Mouse (Mus musculus) C2C12 (cell line): ENCODE results near the gene Zfp329. TPM values are rescaled to one million over a fixed set of nuclear protein-coding genes. Genes with fewer than 3 reads are reported as not detected.

ENCODE experiments used
- H3K27me3 ChIP-seq: one replicate; pipeline ENCODE4 v1.6.1; 2011; ENCODE audit not compliant: control insufficient read depth, insufficient read depth, insufficient read length
- H3K36me3 ChIP-seq: one replicate; pipeline ENCODE4 v1.6.1; 2011; ENCODE audit not compliant: control insufficient read depth, insufficient read depth
- H3K4me3 ChIP-seq: one replicate; pipeline ENCODE4 v1.5.1; 2011; ENCODE audit warnings: mild to moderate bottlenecking, control low read depth; ENCODE audit not compliant: poor library complexity, insufficient read depth, severe bottlenecking
- H3K79me2 ChIP-seq: one replicate; pipeline ENCODE4 v1.6.1; 2011; ENCODE audit not compliant: control insufficient read depth, insufficient read depth
- H3K79me3 ChIP-seq: one replicate; pipeline ENCODE4 v1.6.1; 2011; ENCODE audit warnings: low read depth, control low read depth
- H3ac ChIP-seq: one replicate; pipeline ENCODE3; 2011; ENCODE audit warnings: low read depth; ENCODE audit not compliant: control insufficient read depth, insufficient read length
- CEBPB ChIP-seq: IDR thresholded peaks from one replicate; pipeline ENCODE4 v1.6.1; 2011; ENCODE audit warnings: low read depth, mild to moderate bottlenecking, control low read depth, moderate library complexity
- CTCF ChIP-seq: IDR thresholded peaks from one replicate; pipeline ENCODE4 v1.5.1; 2011; ENCODE audit not compliant: control insufficient read depth, insufficient read depth, insufficient read length
- FOSL1 ChIP-seq: IDR thresholded peaks from one replicate; pipeline ENCODE4 v1.8.0; 2011; ENCODE audit warnings: mild to moderate bottlenecking, low read length; ENCODE audit not compliant: poor library complexity, insufficient read depth, severe bottlenecking
- MAX ChIP-seq: IDR thresholded peaks from one replicate; pipeline ENCODE4 v1.6.1; 2011; ENCODE audit warnings: mild to moderate bottlenecking, control low read depth
- MYOD1 ChIP-seq: IDR thresholded peaks from one replicate; pipeline ENCODE4 v1.6.1; 2011; ENCODE audit warnings: low read depth; ENCODE audit not compliant: control insufficient read depth, insufficient read length
- MYOG ChIP-seq: IDR thresholded peaks from one replicate; pipeline ENCODE4 v1.6.1; 2011; ENCODE audit not compliant: control insufficient read depth, insufficient read length; ENCODE audit errors: extremely low read depth
- USF1 ChIP-seq: IDR thresholded peaks from one replicate; pipeline ENCODE4 v1.6.1; 2011; ENCODE audit warnings: low read depth, mild to moderate bottlenecking, control low read depth, moderate library complexity
- polyA plus RNA-seq: library from polyadenylated mRNA; unstranded; fragments of >200 nt; fragmentation: generic; extraction: Trizol; gene quantifications from one replicate; pipeline ENCODE4 v1.2.1, GENCODE M21; 2012; ENCODE audit warnings: missing spikeins

The Zfp329 gene
- polyA plus RNA-seq, 1 experiment, result 0.75 TPM

DNA sequence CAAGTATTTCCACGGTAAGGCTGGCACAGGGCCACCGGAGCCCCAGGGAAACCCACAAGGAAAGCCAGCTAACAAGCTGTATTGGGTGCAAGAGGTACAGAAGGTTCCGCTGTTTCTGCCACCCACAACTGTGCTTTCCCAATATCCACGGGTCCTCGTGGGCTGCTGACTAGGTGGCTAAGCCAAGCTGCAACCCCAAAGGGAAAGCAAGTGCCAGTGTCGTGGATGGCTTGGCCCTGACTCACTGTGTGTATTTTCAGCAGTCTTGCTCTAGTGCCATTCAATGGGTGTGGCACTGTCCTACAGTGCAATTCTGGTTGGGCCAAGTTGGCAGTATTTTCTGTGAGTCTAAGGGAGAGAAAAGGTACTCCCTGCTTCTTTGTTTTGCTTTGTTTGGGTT, 31.3 kb downstream of the Zfp329 start:
- Histone ChIP-seq H3ac (no peak overlapping the region), H3K4me3 (no peak overlapping the region), H3K79me3 (no peaks in the 10 kb centered on the region), H3K79me2 (no peaks in the 10 kb centered on the region), H3K27me3 (no peaks in the 10 kb centered on the region), H3K36me3 (no peaks in the 10 kb centered on the region)
- TF ChIP-seq CTCF (no peak), MAX (no peak)

DNA sequence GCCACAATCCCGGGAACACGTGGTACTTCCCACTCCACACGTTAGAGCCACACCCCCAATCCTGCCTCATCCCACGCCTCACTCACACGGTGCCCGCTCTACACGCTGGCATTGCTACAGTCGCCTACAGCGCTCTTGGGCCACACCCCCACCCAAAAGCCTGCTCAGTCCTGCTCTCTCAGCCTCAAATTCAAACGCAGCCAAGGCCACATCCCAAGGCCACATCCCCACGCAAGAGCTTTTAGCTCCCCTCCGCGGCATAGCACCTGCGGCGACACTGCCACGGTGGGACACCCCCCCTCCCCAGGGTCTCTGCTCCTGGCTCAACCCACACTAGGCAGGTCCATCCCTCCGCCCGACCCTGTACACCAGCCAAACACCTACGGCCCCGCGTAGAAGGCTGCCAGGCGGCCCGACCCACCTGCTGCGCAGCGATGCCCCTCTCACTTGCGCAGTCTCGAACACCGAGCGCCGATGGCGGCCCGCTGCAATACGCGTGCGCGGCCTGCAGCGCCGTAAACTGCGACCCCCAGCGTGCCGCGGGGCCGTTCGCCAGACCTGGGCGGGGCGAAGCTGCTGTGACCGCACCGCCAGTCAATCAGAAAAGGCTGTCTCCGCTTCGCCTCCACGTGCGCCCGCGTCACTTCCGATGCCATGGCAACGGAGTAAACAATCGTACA, 38.4 kb downstream of the Zfp329 start:
- TF ChIP-seq MYOG (no peak), CEBPB (no peak), USF1 (no peak), MAX (no peak), CTCF (no peak), MYOD1 (no peak), FOSL1 (no peak)
- Histone ChIP-seq H3ac (no peak overlapping the region), H3K79me2 (no peaks in the 10 kb centered on the region), H3K4me3 (no peak overlapping the region), H3K36me3 (no peaks in the 10 kb centered on the region), H3K27me3 (peaks cover 3% of the 10 kb centered on the region), H3K79me3 (no peaks in the 10 kb centered on the region)

DNA sequence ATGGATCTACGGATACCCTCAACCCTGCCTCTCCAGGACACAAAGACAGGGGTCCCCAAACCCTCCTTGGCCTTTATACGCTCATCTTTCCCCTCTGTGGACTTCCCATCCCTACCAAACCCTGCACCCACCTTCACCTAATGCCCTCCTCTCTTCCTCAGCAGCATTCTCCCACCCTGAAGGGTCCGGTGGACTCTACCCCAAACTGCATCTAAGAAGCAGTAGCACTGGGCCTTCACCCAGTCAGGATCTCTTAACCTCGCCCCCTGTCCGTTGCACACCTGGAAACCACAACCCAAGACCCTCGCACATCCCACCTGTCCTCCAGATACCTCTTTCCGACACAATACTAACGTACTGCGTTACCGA, 38.9 kb downstream of the Zfp329 start:
- no peaks in the 10 kb centered on the region for H3K79me3 ChIP-seq
- no peaks in the 10 kb centered on the region for H3K36me3 ChIP-seq
- no peak overlapping the region for H3K4me3 ChIP-seq
- peaks cover 3% of the 10 kb centered on the region for H3K27me3 ChIP-seq
- H3K79me2 ChIP-seq, result no peaks in the 10 kb centered on the region
- no peak for TF ChIP-seq FOSL1
- no peak for TF ChIP-seq MAX
- TF ChIP-seq MYOD1, result no peak
- TF ChIP-seq MYOG, result no peak
- TF ChIP-seq USF1, result no peak
- no peak for TF ChIP-seq CEBPB
- TF ChIP-seq CTCF, result no peak
- H3ac ChIP-seq, result no peak overlapping the region

DNA sequence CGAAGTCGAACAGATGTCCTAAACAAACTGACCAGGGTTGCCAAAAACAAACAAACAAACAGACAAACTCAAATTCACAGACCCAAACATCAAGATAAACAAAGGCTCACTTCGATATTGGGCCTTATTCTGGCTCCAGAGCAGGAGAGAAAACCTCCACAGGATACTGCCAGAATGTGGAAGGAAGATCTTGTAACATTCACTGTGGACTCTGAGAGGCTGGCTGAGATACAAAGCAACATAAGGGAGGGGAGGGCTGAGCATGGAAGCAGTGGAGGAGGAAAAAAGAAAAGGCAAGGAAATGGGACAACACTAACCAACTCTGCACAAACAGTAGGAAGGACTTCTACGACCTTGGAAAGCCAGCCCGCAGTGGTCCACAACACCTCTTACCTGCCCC, 39.5 kb downstream of the Zfp329 start:
- no peak overlapping the region for H3K4me3 ChIP-seq

DNA sequence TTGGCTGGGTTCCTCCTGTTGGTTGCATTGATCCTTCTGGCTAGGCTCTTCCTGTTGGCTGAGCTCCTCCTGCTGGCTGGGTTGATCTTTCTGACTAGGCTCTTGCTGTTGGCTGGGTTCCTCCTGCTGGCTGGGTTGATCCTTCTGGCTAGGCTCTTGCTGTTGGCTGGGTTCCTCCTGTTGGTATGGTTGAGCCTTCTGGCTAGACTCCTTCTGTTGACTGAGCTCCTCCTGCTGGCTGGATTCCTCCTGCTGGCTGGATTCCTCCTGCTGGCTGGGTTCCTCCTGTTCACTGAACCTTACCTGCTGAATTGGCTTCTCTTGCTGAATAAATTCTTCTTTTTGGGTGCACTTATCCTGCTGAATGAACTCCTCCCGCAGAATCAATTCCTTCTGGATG, 44.1 kb downstream of the Zfp329 start:
- no peaks in the 10 kb centered on the region for H3K27me3 ChIP-seq
- H3K79me3 ChIP-seq, result no peaks in the 10 kb centered on the region
- H3K79me2 ChIP-seq, result no peaks in the 10 kb centered on the region
- no peak for TF ChIP-seq USF1
- TF ChIP-seq CEBPB, result no peak
- no peak for TF ChIP-seq MYOD1
- no peak for TF ChIP-seq CTCF
- no peak for TF ChIP-seq MAX
- no peak for TF ChIP-seq FOSL1
- no peak for TF ChIP-seq MYOG
- no peaks in the 10 kb centered on the region for H3K36me3 ChIP-seq
- H3K4me3 ChIP-seq, result no peak overlapping the region
- H3ac ChIP-seq, result no peak overlapping the region

More for the DNA sequence above, 39.5 kb downstream of the Zfp329 start:
- Histone ChIP-seq H3K79me3 (no peaks in the 10 kb centered on the region), H3ac (no peak overlapping the region), H3K79me2 (no peaks in the 10 kb centered on the region), H3K36me3 (no peaks in the 10 kb centered on the region), H3K27me3 (peaks cover 3% of the 10 kb centered on the region)
- no peak for TF ChIP-seq MAX
- no peak for TF ChIP-seq FOSL1
- no peak for TF ChIP-seq CEBPB
- no peak for TF ChIP-seq MYOD1
- TF ChIP-seq USF1, result no peak
- no peak for TF ChIP-seq CTCF
- no peak for TF ChIP-seq MYOG

DNA sequence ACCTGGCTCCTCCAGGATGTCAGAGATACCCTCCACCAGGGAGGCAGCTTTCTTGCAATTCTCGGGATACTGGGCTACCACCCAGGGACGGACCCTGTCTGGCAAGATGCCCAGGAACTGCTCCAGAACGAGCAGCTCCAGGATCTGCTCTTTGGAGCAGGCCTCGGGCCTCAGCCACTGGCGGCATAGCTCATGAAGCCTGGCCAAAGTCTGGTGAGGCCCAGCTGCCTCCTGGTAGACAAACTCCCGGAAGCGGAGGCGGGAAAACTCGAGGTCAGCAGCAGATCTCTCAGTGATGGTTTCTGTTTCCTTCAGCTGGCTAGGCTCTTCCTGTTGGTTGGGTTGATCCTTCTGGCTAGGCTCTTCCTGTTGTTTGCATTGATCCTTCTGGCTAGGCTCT, 44.5 kb downstream of the Zfp329 start:
- Histone ChIP-seq H3K79me3 (no peaks in the 10 kb centered on the region), H3K27me3 (no peaks in the 10 kb centered on the region), H3K36me3 (no peaks in the 10 kb centered on the region), H3ac (no peak overlapping the region), H3K4me3 (no peak overlapping the region), H3K79me2 (no peaks in the 10 kb centered on the region)
- TF ChIP-seq CEBPB, result no peak
- no peak for TF ChIP-seq MYOD1

Other genes starting within 250 kb of the Zfp329 start
- gene Vmn2r53, start 210.1 kb downstream of the Zfp329 start, polyA plus RNA-seq, result not detected
- gene Vmn2r54, start 178.5 kb downstream of the Zfp329 start, polyA plus RNA-seq, result not detected
- not detected for gene Vmn2r55, start 133.9 kb downstream of the Zfp329 start, polyA plus RNA-seq
- not detected for gene Vmn2r56, start 83.9 kb downstream of the Zfp329 start, polyA plus RNA-seq
- gene Zscan18, start 15.2 kb downstream of the Zfp329 start, polyA plus RNA-seq, result 0.05 TPM
- gene Zfp110, start 15.9 kb upstream of the Zfp329 start, polyA plus RNA-seq, result 5.6 TPM
- 0.92 TPM for gene Zfp128, start 62.3 kb upstream of the Zfp329 start, polyA plus RNA-seq
- 5.1 TPM for gene Zscan22, start 79.0 kb upstream of the Zfp329 start, polyA plus RNA-seq
- gene Rps5, start 103.4 kb upstream of the Zfp329 start, polyA plus RNA-seq, result 3,397 TPM
- 1.6 TPM for gene Rnf225, start 108.6 kb upstream of the Zfp329 start, polyA plus RNA-seq
- 4.6 TPM for gene Zfp324, start 147.0 kb upstream of the Zfp329 start, polyA plus RNA-seq
- 1.7 TPM for gene Zfp446, start 159.0 kb upstream of the Zfp329 start, polyA plus RNA-seq
- 0.05 TPM for gene Slc27a5, start 179.3 kb upstream of the Zfp329 start, polyA plus RNA-seq
- 606 TPM for gene Trim28, start 180.3 kb upstream of the Zfp329 start, polyA plus RNA-seq
- 19.4 TPM for gene Zbtb45, start 191.2 kb upstream of the Zfp329 start, polyA plus RNA-seq
- 128 TPM for gene Chmp2a, start 215.9 kb upstream of the Zfp329 start, polyA plus RNA-seq
- 239 TPM for gene Ube2m, start 219.4 kb upstream of the Zfp329 start, polyA plus RNA-seq
- gene Mzf1, start 235.9 kb upstream of the Zfp329 start, polyA plus RNA-seq, result 0.59 TPM